Comparison of ENCODE assay signal across 18 mouse cellular contexts in the genomic region with DNA sequence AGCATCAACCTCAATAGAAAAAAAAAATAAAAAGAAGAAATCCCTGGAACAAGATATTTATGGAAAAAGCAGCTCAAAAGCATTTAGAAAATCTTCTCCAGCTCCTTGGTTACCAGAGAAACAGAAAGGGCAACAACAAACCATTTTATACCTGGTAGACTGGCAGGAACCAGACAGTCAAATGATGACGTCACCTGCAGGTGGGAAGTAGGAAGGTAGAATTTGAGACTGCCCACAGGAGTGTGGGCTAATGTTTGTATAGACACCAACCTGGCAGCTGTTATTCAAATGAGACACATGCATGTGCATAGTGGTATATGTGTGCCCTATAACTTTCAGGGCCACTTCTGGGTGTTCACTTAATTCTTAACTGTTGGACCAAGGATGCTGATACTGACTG.
"Had no signal": no experiment of that assay in that cellular context is flagged by ENCODE, and none has a peak within 500 bp of the region (broad histone marks: within the 10 kb centered on the region; RNA-seq: fewer than 3 reads in every experiment).

No protein-coding gene starts in this region.

- H3K4me2 ChIP-seq: lung, embryonic 14.5 days; midbrain, embryonic 12.5 days; neural tube, embryonic 13.5 days; neural tube, embryonic 15.5 days had no signal

- H3K4me3 ChIP-seq: midbrain, embryonic 10.5 days; midbrain, embryonic 12.5 days; myocyte; neural tube, embryonic 13.5 days; neural tube, embryonic 15.5 days had no signal

- ATAC-seq: midbrain, embryonic 16.5 days had no signal

- H3K4me1 ChIP-seq: neural tube, embryonic 13.5 days had no signal

- H3K36me3 ChIP-seq: midbrain, embryonic 10.5 days; midbrain, embryonic 12.5 days; neural tube, embryonic 13.5 days; neural tube, embryonic 15.5 days had no signal

- DNase-seq: lung, adult 18-20 months; lung, embryonic 14.5 days; lung, postnatal 10 days; lung, postnatal 4 days; midbrain, embryonic 14.5 days; retina, postnatal 1 day; right cerebral cortex, postnatal 14 days; right cerebral cortex, postnatal 4 days; spleen, adult 18-20 months; thymus, adult 18-20 months; thymus, postnatal 14 days; thymus, postnatal 36 days had no signal

- H3K27ac ChIP-seq: midbrain, embryonic 10.5 days; midbrain, embryonic 12.5 days; neural tube, embryonic 13.5 days; neural tube, embryonic 15.5 days had no signal

- H3K9me3 ChIP-seq: midbrain, embryonic 10.5 days; midbrain, embryonic 12.5 days; neural tube, embryonic 13.5 days; neural tube, embryonic 15.5 days had no signal

- H3K27me3 ChIP-seq: neural tube, embryonic 13.5 days; neural tube, embryonic 15.5 days had no signal

- H3K9ac ChIP-seq: lung, embryonic 14.5 days; midbrain, embryonic 12.5 days; neural tube, embryonic 13.5 days; neural tube, embryonic 15.5 days had no signal
